Mouse (Mus musculus) liver, embryonic 14.5 days (tissue): ENCODE data around the gene Apbb2.

Source experiments
- CTCF ChIP-seq: IDR thresholded peaks from 2 replicates; pipeline ENCODE4 v1.5.1; 2016; ENCODE audit warnings: antibody characterized with exemption, low read depth, control low read depth
- EP300 ChIP-seq: IDR thresholded peaks from 2 replicates; pipeline ENCODE4 v1.6.1; 2016; ENCODE audit warnings: antibody characterized with exemption, low read depth

DNA sequence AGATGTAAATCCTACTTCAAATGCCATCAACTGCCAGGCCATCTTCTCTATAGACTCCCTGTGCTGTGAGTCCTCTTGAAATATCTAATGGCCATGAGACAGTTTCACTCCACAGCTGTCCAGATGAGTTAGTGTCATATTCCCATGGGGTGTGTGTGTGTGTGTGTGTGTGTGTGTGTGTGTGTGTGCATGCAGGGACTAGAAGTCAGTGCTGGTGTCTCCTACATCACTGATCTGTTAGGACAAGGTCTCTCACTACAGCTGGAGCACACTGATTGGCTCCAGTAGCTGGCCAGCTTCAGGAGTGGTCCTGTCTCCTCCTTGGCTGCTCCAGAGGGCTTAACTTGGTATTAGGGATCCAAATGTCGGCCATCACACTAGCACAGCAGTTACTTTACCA lies 113.5 kb downstream of the Apbb2 start:
- no peak for TF ChIP-seq CTCF
- no peak for TF ChIP-seq EP300
